In the genomic region with DNA sequence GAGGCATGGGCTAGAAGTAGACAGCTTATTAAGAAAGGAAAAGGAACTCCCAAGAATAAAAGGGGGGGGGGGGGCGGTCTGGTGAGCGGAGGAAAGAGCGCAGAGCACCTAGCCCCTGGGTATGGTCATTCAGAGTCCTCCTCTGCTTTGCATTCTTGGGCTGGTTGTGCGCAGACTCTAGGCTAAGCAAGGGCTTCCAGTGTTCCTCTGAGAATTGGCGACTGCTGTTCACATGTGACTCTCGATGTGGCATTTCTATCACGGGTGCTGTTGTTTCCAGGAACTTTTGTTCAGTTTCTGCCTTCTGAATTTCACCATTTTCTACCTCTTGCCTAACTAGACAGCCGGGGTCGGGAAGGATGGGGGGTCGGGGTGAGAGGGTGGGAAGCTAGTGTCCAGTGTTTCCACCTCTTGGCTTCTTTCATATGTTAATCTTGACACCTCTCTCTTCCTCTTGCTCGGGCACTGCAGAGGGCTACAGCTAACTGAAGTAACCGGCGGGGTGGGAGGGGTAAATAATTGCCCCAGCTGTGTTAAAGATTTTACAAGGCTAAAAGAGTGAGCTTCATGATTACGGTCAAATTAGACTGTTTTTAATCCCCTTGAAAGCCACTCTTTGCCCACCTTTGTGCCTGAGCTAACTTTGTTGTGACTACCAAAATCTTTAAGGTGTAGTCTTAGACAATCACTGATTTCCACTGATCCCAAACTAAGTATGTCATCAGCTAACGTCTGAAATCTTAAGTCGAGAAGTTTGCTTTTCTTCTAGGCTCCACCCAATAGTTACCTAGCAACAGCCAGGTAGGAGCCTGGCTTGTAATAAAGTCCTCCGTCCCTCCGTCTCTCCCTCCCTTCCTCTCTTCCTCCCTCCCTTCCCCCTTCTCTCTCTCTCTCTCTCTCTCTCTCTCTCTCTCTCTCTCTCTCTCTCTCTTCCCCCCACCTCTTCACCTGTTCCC, we compare ENCODE assay signal across 9 mouse cellular contexts.
DNase-seq lines count a peak whose midpoint lies in the region; ATAC-seq and TF ChIP-seq lines count a peak whose summit lies in the region.
"Had no signal": no experiment of that assay in that cellular context is flagged by ENCODE, and none has a peak within 500 bp of the region (broad histone marks: within the 10 kb centered on the region; RNA-seq: fewer than 3 reads in every experiment).

No protein-coding gene starts in this region.

- TF ChIP-seq POLR2A in cerebellum, adult 2 months (IDR thresholded peaks at IDR 0.05; ENCODE audit: borderline replicate concordance, insufficient read depth, low read length), result no peak

- no peaks in the 10 kb centered on the region for H3K27me3 ChIP-seq in E14TG2a.4 (ENCODE audit: insufficient read depth, low read length)
- no peaks in the 10 kb centered on the region for H3K27me3 ChIP-seq in forebrain, embryonic 16.5 days (replicated peaks; ENCODE audit: control insufficient read depth, insufficient read depth, low read length)
- H3K27me3 ChIP-seq in cerebellum, adult 2 months (ENCODE audit: control insufficient read depth, insufficient read depth, low read length), result no peaks in the 10 kb centered on the region
- H3K27me3 ChIP-seq in liver, embryonic 12.5 days (replicated peaks), result peaks cover 16% of the 10 kb centered on the region

- H3K27ac ChIP-seq in forebrain, embryonic 16.5 days (ENCODE audit: low read length), result no peak overlapping the region
- no peak overlapping the region for H3K27ac ChIP-seq in cerebellum, adult 2 months (ENCODE audit: insufficient read depth, low read length)
- no peak overlapping the region for H3K27ac ChIP-seq in liver, embryonic 12.5 days

- 0 out of 2 replicates have a peak overlapping the region, but pooled peaks have one; percentile 10 for H3K4me3 ChIP-seq in E14TG2a.4 (replicated peaks; ENCODE audit: low read length)
- 0 out of 2 replicates have a peak overlapping the region, but pooled peaks have one; percentile 1 for H3K4me3 ChIP-seq in forebrain, embryonic 16.5 days (replicated peaks; ENCODE audit: low read length)
- H3K4me3 ChIP-seq in cerebellum, adult 2 months (replicated peaks; ENCODE audit: insufficient read depth, low read depth, low read length), result no peak overlapping the region
- no peak overlapping the region for H3K4me3 ChIP-seq in liver, embryonic 12.5 days

- 3% methylated on average over 17 of the region's 18 CpGs for WGBS in forebrain, embryonic 16.5 days
- 4% methylated on average over 18 of the region's 18 CpGs for WGBS in cerebellum, adult 2 months
- 11% methylated on average over 18 of the region's 18 CpGs for WGBS in liver, embryonic 12.5 days (ENCODE audit: insufficient replicate concordance)

- peak overlapping the region; percentile 19 for H3K4me2 ChIP-seq in forebrain, embryonic 16.5 days (ENCODE audit: low read length)
- no peak overlapping the region for H3K4me2 ChIP-seq in liver, embryonic 12.5 days

- no peak for TF ChIP-seq CTCF in E14TG2a.4 (conservative IDR thresholded peaks at IDR 0.05; ENCODE audit: low read length)
- no peak for TF ChIP-seq CTCF in cerebellum, adult 2 months (IDR thresholded peaks at IDR 0.05; ENCODE audit: borderline replicate concordance, insufficient read depth, low read depth, low read length)

- no peak overlapping the region for H3K9ac ChIP-seq in forebrain, embryonic 16.5 days (replicated peaks; ENCODE audit: low read depth, low read length)
- H3K9ac ChIP-seq in liver, embryonic 12.5 days, result no peak overlapping the region

- peak; percentile 70 for ATAC-seq in forebrain, embryonic 16.5 days
- no peak for ATAC-seq in liver, embryonic 12.5 days

- H3K9me3 ChIP-seq in E14TG2a.4 (ENCODE audit: low read length), result peaks cover 98% of the 10 kb centered on the region
- H3K9me3 ChIP-seq in forebrain, embryonic 16.5 days (ENCODE audit: control insufficient read depth, low read length), result no peaks in the 10 kb centered on the region
- H3K9me3 ChIP-seq in liver, embryonic 12.5 days (replicated peaks), result no peaks in the 10 kb centered on the region

- H3K4me1 ChIP-seq in E14TG2a.4 (replicated peaks; ENCODE audit: low read depth, low read length), result peaks cover 23% of the 10 kb centered on the region
- H3K4me1 ChIP-seq in forebrain, embryonic 16.5 days (replicated peaks; ENCODE audit: control insufficient read depth, insufficient read depth, low read length), result peaks cover 21% of the 10 kb centered on the region
- no peaks in the 10 kb centered on the region for H3K4me1 ChIP-seq in cerebellum, adult 2 months (ENCODE audit: control insufficient read depth, insufficient read depth, low read length)
- no peaks in the 10 kb centered on the region for H3K4me1 ChIP-seq in liver, embryonic 12.5 days

- no peaks in the 10 kb centered on the region; the same call in 1 of the 2 replicates for H3K36me3 ChIP-seq in E14TG2a.4 (ENCODE audit: insufficient read depth, low read length)
- no peaks in the 10 kb centered on the region for H3K36me3 ChIP-seq in forebrain, embryonic 16.5 days (ENCODE audit: control insufficient read depth, insufficient read depth)
- H3K36me3 ChIP-seq in liver, embryonic 12.5 days, result no peaks in the 10 kb centered on the region

- DNase-seq in R1 (ENCODE audit: low read depth, low spot score), result peak; percentile 67
- DNase-seq in mesoderm, embryonic 11.5 days (ENCODE audit: low read depth, low spot score), result peak; percentile 30
- no peak for DNase-seq in cerebellum, adult 2 months
- no peak for DNase-seq in testis, postnatal 14 days (ENCODE audit: low spot score)
- DNase-seq in kidney, postnatal 14 days, result no peak
- DNase-seq: cerebellum, adult 9-10 months had no signal

Comparison
In these comparisons a context has a peak if more than half of its experiments do, and no peak if none do; other contexts are left out.
1. H3K4me3 ChIP-seq: peak in E14TG2a.4 (single experiment) and forebrain, embryonic 16.5 days (single experiment); none in cerebellum, adult 2 months (single experiment) and liver, embryonic 12.5 days (single experiment).
2. DNase-seq: peak in R1 (single experiment) and mesoderm, embryonic 11.5 days (single experiment); none in cerebellum, adult 2 months (0 of 2), testis, postnatal 14 days (single experiment) and kidney, postnatal 14 days (single experiment).